Mouse (Mus musculus) embryonic facial prominence, embryonic 12.5 days (tissue): ENCODE measurements around the gene Naa16. TPM values are rescaled to one million over a fixed set of nuclear protein-coding genes. Genes with fewer than 3 reads are reported as not detected.

Experiments
- ATAC-seq: fragments of 200-750 bp; cut with Nextera tagmentation; 2 replicates; pipeline ENCODE4 v1.8.0; 2017; ENCODE audit not compliant: insufficient number of reproducible peaks, insufficient read depth, low FRiP score, low TSS enrichment
- H3K27ac ChIP-seq: fragments of 300-500 bp; sonication (generic); 2 replicates; pipeline ENCODE4 v1.5.1; 2016; ENCODE audit warnings: mild to moderate bottlenecking
- H3K27me3 ChIP-seq: fragments of 300-500 bp; sonication (generic); 2 replicates; pipeline ENCODE4 v1.6.1; 2016; ENCODE audit warnings: mild to moderate bottlenecking, moderate library complexity
- H3K36me3 ChIP-seq: fragments of 300-500 bp; sonication (generic); 2 replicates; pipeline ENCODE4 v1.6.1; 2016; ENCODE audit warnings: mild to moderate bottlenecking
- H3K4me1 ChIP-seq: fragments of 300-500 bp; sonication (generic); 2 replicates; pipeline ENCODE4 v1.6.1; 2016
- H3K4me2 ChIP-seq: fragments of 300-500 bp; sonication (generic); replicated peaks from 2 replicates; pipeline ENCODE4 v1.6.1; 2016; ENCODE audit warnings: mild to moderate bottlenecking, moderate library complexity
- H3K4me3 ChIP-seq: fragments of 300-500 bp; sonication (generic); 2 replicates; pipeline ENCODE4 v1.5.1; 2016; ENCODE audit warnings: mild to moderate bottlenecking
- H3K9ac ChIP-seq: fragments of 300-500 bp; sonication (generic); 2 replicates; pipeline ENCODE4 v1.6.1; 2016; ENCODE audit warnings: mild to moderate bottlenecking, moderate library complexity
- H3K9me3 ChIP-seq: fragments of 300-500 bp; sonication (generic); 2 replicates; pipeline ENCODE4 v1.6.1; 2016; ENCODE audit warnings: mild to moderate bottlenecking, moderate library complexity
- WGBS: fragments of 180-500 bp; shearing (Covaris S2); methylation state at CpG from one replicate; pipeline ENCODE4 v1.1.7; 2016; 5-methylcytosine and 5-hydroxymethylcytosine counted together
- polyA plus RNA-seq: library from polyadenylated mRNA; unstranded; fragments of >200 nt; fragmentation: Nextera tagmentation; extraction: Ambion mirVana; gene quantifications from 2 replicates; pipeline ENCODE4 v1.2.1, GENCODE M21; 2016

Gene Naa16
- polyA plus RNA-seq, 1 experiment from 2014 or later = 50.1 TPM

DNA sequence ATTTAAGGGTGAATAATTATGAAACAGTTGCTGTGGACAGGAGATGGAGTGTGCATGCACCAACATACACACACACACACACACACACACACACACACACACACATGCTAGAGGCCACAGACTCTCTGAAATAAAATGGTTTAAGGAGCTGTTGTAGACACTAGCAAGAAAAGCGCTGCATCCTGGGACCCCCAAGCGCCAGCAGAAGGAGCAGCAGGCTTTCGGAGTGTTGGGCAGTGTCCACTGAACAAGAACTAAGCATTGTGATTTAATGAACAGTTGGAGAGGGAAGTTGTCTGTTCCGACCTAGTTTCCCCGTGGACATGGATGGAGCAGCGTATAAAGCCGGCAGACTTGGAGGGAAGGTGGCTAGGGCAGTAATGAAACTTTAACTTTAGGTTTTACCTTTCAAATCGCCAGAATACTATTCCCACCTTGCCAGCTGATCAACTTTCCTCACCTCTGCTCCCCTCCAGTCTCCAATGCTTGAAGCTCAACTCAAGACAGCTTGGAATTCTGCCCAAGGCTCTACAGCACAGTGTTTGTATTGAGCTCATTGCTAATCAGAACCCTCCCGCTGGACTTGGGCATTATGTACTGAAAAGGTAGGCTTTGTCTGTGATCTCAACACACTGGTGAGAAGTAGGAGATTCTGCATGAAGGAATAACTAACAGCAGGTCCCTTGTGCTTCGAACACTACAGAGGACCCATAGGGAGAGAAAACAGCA, 66.3 kb downstream of the Naa16 start:
- 0 out of 2 replicates have a peak, but pooled peaks cover 5% of the 10 kb centered on the region for H3K36me3 ChIP-seq
- H3K9me3 ChIP-seq = no peaks in the 10 kb centered on the region
- no peak overlapping the region for H3K4me3 ChIP-seq
- no peak for ATAC-seq
- H3K4me1 ChIP-seq = 0 out of 2 replicates have a peak, but pooled peaks cover 6% of the 10 kb centered on the region
- H3K9ac ChIP-seq = no peak overlapping the region
- no peak overlapping the region for H3K4me2 ChIP-seq
- H3K27ac ChIP-seq = no peak overlapping the region; the same call in 1 of the 2 replicates
- WGBS = 72% methylated on average over 10 of the region's 10 CpGs
- H3K27me3 ChIP-seq = no peaks in the 10 kb centered on the region

DNA sequence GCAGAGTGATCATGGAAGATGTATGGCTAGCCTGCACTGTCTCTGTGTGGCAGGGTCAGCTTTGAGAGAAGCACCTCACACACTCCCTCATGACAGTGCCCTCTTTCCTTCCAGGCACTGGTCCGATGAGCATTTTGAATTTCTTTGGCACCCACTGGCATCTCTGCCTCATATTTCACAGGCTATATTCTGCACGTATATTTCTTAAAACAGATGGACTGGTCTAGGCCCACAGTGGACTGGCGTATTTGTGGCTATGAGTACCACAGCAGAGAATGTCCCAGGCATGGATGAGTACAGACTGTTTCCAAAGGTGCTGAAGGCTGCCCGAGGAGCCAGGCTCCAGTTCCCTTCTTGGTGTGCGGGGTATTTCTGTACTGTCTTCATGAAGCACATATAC, 68.7 kb downstream of the Naa16 start:
- Histone ChIP-seq H3K27ac (no peak overlapping the region), H3K4me2 (no peak overlapping the region), H3K4me3 (no peak overlapping the region), H3K4me1 (0 out of 2 replicates have a peak, but pooled peaks cover 6% of the 10 kb centered on the region), H3K27me3 (no peaks in the 10 kb centered on the region), H3K9me3 (no peaks in the 10 kb centered on the region), H3K9ac (no peak overlapping the region), H3K36me3 (no peaks in the 10 kb centered on the region)
- WGBS = 83% methylated on average over 5 of the region's 5 CpGs
- ATAC-seq = no peak

GRCm38 (mm10) chr14:79321152-79321551, 69.4 kb downstream of the Naa16 start:
- Histone ChIP-seq H3K9ac (no peak overlapping the region), H3K4me1 (peaks cover 7% of the 10 kb centered on the region; the same call in 1 of the 2 replicates), H3K4me2 (no peak overlapping the region), H3K27me3 (no peaks in the 10 kb centered on the region), H3K4me3 (no peak overlapping the region), H3K36me3 (no peaks in the 10 kb centered on the region), H3K9me3 (no peaks in the 10 kb centered on the region), H3K27ac (no peak overlapping the region)
- 23% methylated on average over 8 of the region's 8 CpGs for WGBS
- 0 out of 2 replicates have a peak, but pooled peaks have one; percentile 44 for ATAC-seq

- no peak for ATAC-seq
- 56% methylated on average over 2 of the region's 2 CpGs for WGBS
- Histone ChIP-seq H3K36me3 (no peaks in the 10 kb centered on the region), H3K4me3 (no peak overlapping the region), H3K27me3 (no peaks in the 10 kb centered on the region), H3K4me2 (no peak overlapping the region), H3K9me3 (no peaks in the 10 kb centered on the region), H3K9ac (no peak overlapping the region), H3K4me1 (peaks cover 7% of the 10 kb centered on the region; the same call in 1 of the 2 replicates), H3K27ac (peak overlapping the region; percentile 25; the same call in 1 of the 2 replicates)
These were observed 73.0 kb downstream of the Naa16 start for GRCm38 (mm10) chr14:79317602-79318001.

GRCm38 (mm10) chr14:79315877-79316276, 74.7 kb downstream of the Naa16 start:
- H3K9ac ChIP-seq = no peak overlapping the region
- WGBS = 32% methylated on average over 7 of the region's 7 CpGs

GRCm38 (mm10) chr14:79314245-79315010, 76.2 kb downstream of the Naa16 start:
- H3K27me3 ChIP-seq = no peaks in the 10 kb centered on the region
- 78% methylated on average over 12 of the region's 12 CpGs for WGBS
- no peaks in the 10 kb centered on the region for H3K36me3 ChIP-seq
- H3K4me3 ChIP-seq = no peak overlapping the region
- no peaks in the 10 kb centered on the region for H3K9me3 ChIP-seq
- H3K27ac ChIP-seq = 0 out of 2 replicates have a peak overlapping the region, but pooled peaks have one; percentile 36
- peaks cover 19% of the 10 kb centered on the region for H3K4me1 ChIP-seq
- no peak overlapping the region for H3K4me2 ChIP-seq
- no peak for ATAC-seq
- H3K9ac ChIP-seq = no peak overlapping the region

More at GRCm38 (mm10) chr14:79315877-79316276, 74.7 kb downstream of the Naa16 start:
- Histone ChIP-seq H3K4me3 (no peak overlapping the region), H3K36me3 (no peaks in the 10 kb centered on the region), H3K4me2 (no peak overlapping the region), H3K27me3 (no peaks in the 10 kb centered on the region), H3K4me1 (peaks cover 19% of the 10 kb centered on the region), H3K27ac (no peak overlapping the region), H3K9me3 (no peaks in the 10 kb centered on the region)
- no peak for ATAC-seq

- peaks cover 19% of the 10 kb centered on the region for H3K4me1 ChIP-seq
- no peak overlapping the region for H3K4me2 ChIP-seq
- WGBS = 69% methylated on average over 8 of the region's 8 CpGs
- no peaks in the 10 kb centered on the region for H3K36me3 ChIP-seq
- ATAC-seq = no peak
- no peaks in the 10 kb centered on the region for H3K9me3 ChIP-seq
- 0 out of 2 replicates have a peak overlapping the region, but pooled peaks have one; percentile 36 for H3K27ac ChIP-seq
- no peaks in the 10 kb centered on the region for H3K27me3 ChIP-seq
- H3K4me3 ChIP-seq = no peak overlapping the region
- H3K9ac ChIP-seq = no peak overlapping the region
These were observed 77.0 kb downstream of the Naa16 start for GRCm38 (mm10) chr14:79313439-79314175.

DNA sequence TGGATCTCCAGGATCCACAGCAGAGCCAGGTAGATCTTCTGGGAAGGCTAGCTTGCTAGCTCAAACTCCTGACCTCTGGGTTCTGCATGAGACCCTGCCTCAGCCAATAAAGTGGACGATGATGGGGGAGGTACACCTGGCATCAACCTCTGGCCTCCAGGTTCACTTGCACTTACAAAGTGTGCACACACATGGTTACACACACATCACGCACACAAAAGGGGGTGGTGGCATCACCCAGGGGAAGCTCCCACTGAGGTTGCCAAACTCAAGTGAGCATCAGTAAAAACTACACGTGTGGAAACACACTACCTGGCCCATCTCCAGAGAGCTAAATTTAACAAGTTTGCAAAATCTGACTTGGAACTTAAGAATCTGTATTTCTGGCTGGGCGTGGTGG, 77.9 kb downstream of the Naa16 start:
- no peak overlapping the region for H3K27ac ChIP-seq
- no peak overlapping the region for H3K9ac ChIP-seq
- no peak overlapping the region for H3K4me3 ChIP-seq
- H3K4me2 ChIP-seq = no peak overlapping the region
- ATAC-seq = no peak
- 84% methylated on average over 4 of the region's 4 CpGs for WGBS
- peaks cover 22% of the 10 kb centered on the region for H3K4me1 ChIP-seq
- H3K9me3 ChIP-seq = no peaks in the 10 kb centered on the region
- no peaks in the 10 kb centered on the region for H3K36me3 ChIP-seq
- H3K27me3 ChIP-seq = no peaks in the 10 kb centered on the region

DNA sequence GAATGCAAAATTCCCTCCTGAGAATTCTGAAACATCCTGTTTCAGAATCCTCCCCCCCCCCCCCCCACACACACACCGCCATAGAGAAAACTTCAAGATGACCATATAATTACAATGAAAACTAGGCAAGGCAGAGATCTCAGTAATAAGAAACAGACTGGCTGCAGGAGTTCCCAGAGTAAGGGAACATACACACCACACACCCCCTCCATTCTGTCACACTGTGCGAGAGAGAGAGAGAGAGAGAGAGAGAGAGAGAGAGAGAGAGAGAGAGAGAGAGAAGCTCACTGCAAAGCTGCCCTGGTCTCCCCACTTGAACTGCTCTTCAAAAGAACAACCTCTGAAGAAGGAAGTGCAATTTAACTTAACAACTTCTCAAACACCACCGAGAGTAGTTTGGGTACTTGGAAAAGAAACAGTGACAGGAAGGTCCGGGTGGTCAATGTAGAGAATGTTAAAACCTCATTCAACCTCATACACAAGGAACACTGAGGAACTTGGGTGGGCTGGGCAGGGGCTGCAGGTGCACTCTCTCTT, 78.6 kb downstream of the Naa16 start:
- WGBS = 27% methylated on average over 4 of the region's 4 CpGs
- H3K36me3 ChIP-seq = no peaks in the 10 kb centered on the region
- no peaks in the 10 kb centered on the region for H3K27me3 ChIP-seq
- no peak overlapping the region for H3K4me3 ChIP-seq
- ATAC-seq = no peak
- H3K9ac ChIP-seq = no peak overlapping the region
- H3K27ac ChIP-seq = peak overlapping the region; percentile 31; the same call in 1 of the 2 replicates
- no peak overlapping the region for H3K4me2 ChIP-seq
- H3K9me3 ChIP-seq = no peaks in the 10 kb centered on the region
- H3K4me1 ChIP-seq = peaks cover 22% of the 10 kb centered on the region

GRCm38 (mm10) chr14:79309115-79309514, 81.5 kb downstream of the Naa16 start:
- H3K4me1 ChIP-seq = peaks cover 17% of the 10 kb centered on the region
- H3K27me3 ChIP-seq = no peaks in the 10 kb centered on the region
- no peak overlapping the region for H3K27ac ChIP-seq
- no peak overlapping the region for H3K4me2 ChIP-seq
- no peaks in the 10 kb centered on the region for H3K36me3 ChIP-seq
- no peaks in the 10 kb centered on the region for H3K9me3 ChIP-seq
- no peak for ATAC-seq
- no peak overlapping the region for H3K4me3 ChIP-seq
- 53% methylated on average over 4 of the region's 4 CpGs for WGBS
- no peak overlapping the region for H3K9ac ChIP-seq

DNA sequence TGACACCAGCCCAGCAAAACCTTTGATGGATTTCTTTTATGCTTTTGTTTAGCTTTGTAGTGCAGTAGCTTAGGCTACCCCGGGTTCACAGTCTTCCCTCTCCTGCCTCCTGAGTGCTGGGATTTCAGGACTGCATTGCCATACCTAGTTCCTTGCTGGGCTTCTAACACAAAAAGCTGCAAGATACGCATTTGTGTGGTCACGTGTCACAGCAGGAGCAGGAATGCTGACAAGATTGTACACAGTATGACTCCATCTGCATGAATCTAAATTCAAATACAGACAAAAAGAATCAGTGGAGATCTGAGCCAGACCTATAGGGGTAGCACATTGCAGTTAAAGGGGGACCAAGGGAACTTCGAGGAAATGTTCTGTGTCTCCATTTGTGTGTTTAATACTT, 82.2 kb downstream of the Naa16 start:
- Histone ChIP-seq H3K27ac (no peak overlapping the region), H3K4me2 (no peak overlapping the region), H3K27me3 (no peaks in the 10 kb centered on the region), H3K4me1 (peaks cover 17% of the 10 kb centered on the region), H3K4me3 (no peak overlapping the region), H3K36me3 (no peaks in the 10 kb centered on the region), H3K9me3 (no peaks in the 10 kb centered on the region), H3K9ac (no peak overlapping the region)
- ATAC-seq = no peak
- WGBS = 25% methylated on average over 4 of the region's 4 CpGs
